Mouse (Mus musculus): ENCODE data around the gene Rev1.
"Not testable (repeated sequence)": the region's sequence is repeated elsewhere in the genome, so short reads cannot be mapped to it uniquely, and the experiment has no call there.

Gene Rev1

DNA sequence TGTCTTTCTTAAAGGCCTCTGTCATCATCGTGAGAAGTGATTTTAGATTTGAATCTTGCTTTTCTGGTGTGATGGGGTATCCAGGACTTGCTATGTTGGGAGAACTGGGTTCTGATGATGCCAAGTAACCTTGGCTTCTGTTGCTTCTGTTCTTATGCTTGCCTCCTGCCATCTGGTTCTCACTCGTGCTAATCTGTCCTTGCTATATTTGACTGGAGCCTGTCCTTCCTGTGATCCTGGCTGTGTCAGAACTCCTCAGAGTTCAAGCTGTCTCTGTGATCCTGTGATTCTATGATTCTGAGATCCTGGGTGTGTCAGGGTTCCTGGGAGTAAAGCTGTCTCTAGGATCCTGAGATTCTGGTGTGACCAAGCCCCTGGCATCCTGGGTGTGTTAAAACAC, 67.4 kb downstream of the Rev1 start:
- DNase-seq (ENCODE audit: low spot score), result not testable (repeated sequence)

DNA sequence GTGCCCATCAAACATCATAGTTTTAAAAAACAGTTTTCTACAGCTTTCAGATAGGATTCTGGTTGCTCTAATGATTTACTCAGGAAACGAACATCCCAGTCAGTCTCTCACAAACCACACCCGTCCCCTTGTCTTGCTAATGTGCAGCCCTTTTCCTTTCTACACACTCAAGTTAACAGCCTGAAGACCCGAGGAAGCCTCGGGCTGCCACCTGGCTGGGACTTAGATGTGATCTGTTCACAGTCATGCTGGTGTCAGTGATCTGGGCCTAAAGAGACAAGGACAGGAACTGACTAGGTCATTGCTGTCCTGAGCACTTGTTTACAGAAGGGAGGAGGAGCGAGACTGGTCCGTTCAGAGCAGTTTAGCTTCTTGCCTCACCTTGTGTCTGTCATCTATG, 71.2 kb downstream of the Rev1 start:
- no peak for DNase-seq (ENCODE audit: low spot score)

DNA sequence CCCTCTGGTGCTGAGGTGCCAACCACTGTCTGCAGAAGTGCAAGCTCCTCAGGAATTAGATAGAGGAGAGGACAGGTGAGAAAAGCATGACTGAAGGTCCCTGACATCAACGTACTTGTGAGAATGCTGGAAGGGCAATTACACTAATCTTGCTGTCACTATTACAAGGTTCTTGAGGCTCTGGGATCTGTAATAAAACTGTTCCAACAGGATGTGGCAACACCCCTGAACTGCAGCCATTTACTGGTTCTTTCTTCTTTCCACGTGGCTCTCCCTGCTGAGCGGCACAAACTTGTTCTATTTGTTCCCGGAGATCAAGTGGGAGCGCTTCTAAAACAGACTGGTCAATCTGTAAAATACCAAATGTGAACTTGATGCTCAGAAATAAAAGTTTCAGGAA, 74.4 kb downstream of the Rev1 start:
- no peak for DNase-seq (ENCODE audit: low spot score)

GRCm38 (mm10) chr1:38049562-38049961, 80.0 kb downstream of the Rev1 start:
- no peak for DNase-seq (ENCODE audit: low spot score)

- DNase-seq (ENCODE audit: low spot score), result no peak
Measured at GRCm38 (mm10) chr1:38048121-38048520, 81.5 kb downstream of the Rev1 start.

DNA sequence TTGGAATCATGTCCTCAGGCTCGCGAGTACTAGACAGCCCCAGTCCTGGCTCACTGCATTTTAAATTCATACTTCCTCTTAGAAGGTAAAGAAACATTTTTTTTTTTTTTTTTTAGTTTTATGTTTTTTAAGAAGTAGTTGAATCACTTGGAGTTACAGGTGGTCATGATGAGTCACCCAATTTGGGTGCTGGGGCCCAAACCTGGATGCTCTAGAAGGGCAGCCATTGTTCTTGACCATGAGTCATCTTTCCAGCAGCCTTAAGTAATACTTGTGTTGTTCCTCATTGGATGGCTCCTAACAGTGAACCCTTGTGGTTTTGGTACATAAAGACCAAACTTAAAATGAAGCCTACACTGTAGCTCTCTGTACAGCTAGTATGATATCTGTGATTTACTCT, 90.7 kb downstream of the Rev1 start:
- no peak for DNase-seq (ENCODE audit: low spot score)

GRCm38 (mm10) chr1:38037375-38037774, 92.2 kb downstream of the Rev1 start:
- DNase-seq (ENCODE audit: low spot score), result no peak

DNA sequence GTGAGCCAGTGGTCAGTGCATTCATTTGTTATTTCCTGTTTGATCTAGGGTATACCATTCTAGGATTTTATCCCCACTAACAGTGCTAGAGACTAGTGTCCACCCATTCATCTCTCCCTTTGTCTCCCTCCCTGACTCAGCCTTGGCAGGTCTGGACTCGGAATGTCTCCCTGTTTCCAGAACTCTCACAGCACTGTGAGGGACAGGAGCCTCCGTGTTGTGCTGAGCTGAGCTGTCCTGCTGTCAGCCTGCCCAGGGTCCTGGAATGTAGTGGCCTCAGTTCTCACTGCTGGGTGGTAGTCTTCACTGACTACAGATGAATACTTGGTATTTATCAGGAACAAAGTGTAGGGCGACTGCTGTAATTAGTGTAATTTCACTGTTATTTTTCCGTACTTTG, 94.1 kb downstream of the Rev1 start:
- no peak for DNase-seq (ENCODE audit: low spot score)

GRCm38 (mm10) chr1:38031391-38031790, 98.2 kb downstream of the Rev1 start:
- no peak for DNase-seq (ENCODE audit: low spot score)

DNA sequence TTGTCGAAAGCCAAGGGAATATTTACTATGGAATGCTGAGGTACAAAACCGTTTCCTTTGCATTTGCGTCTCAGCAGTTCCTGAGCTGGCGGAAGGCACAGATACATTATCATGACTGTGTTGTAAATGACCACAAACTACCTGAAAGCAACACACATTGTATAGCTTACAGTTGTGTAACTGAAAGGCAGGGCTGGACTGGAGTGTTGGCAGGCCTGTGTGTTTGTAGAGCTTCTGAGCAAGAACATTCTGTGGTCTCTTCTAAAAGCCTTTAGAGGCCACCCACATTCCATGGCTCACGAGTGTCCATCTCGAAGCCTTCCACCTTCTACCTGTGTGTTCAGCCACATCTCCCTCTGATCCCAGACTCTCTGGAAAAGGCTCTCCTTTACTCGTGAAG, 102.3 kb downstream of the Rev1 start:
- DNase-seq (ENCODE audit: low spot score), result no peak

GRCm38 (mm10) chr1:38014551-38015203, 114.9 kb downstream of the Rev1 start:
- DNase-seq (ENCODE audit: low spot score), result no peak

GRCm38 (mm10) chr1:38012509-38012908, 117.1 kb downstream of the Rev1 start:
- DNase-seq (ENCODE audit: low spot score), result no peak

GRCm38 (mm10) chr1:38012104-38012503, 117.5 kb downstream of the Rev1 start:
- no peak for DNase-seq (ENCODE audit: low spot score)

DNA sequence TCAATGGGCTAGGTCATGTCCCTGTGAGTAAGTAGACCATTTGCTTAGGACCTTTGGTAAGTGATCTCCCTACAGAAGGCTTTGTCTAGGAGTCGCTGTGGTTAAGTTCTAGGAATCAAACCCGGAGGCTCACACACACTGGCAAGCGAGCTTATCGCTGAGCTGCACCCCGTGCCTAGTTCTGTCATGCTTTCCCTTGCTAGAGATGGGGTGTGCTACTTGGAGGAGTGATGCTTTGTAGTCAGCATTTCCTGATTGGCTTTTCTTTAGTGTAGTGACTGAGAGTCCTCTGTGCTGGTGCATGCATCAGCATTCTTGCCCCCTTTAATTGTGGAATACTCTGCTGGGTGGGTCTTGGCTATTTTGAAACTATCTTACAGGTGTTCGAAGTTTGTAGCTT, 118.0 kb downstream of the Rev1 start:
- DNase-seq (ENCODE audit: low spot score), result no peak

DNA sequence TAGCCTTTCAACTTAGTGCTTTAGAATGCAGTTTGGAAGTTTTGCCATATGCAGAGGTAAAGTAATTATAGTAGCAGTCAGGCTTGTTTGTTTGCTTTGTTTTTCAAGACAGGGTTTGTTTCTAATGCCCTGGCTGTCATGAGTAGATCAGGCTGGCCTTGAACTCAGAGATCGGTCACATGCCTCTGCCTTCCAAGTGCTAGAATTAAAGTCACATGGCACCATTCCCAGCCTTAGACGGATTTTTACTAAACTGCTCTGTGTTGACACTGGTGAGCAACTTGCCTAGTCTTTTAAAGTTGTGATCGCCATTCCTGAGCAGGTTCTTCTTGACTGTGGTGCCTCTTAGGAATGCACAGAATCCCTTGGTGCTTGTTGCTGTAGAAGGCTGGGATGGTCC, 122.9 kb downstream of the Rev1 start:
- no peak for DNase-seq (ENCODE audit: low spot score)

DNA sequence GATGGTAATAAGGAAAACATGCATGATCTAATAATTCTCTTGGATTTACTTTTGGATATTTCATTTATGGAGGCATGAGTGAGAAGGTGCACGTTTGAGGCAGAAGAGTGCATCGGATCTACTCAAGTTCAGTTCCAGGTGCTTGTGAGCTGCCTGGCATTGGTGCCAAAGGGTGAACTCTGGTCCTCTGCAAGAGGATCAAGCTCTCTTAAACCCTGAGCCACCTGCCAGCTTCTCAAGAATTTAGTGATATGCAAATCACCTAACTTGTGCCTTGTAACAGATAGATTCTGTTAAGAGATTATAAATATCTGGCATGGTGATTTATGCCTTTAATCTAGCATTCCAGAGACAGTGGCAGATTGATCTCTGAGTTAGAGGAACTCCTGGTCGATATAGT, 126.6 kb downstream of the Rev1 start:
- DNase-seq (ENCODE audit: low spot score), result no peak

Data from testis, postnatal 14 days (tissue).